Mouse (Mus musculus) cortical plate, adult 2 months (tissue): Measurements from ENCODE around the gene Mcm8.

Experiments
- CTCF ChIP-seq: fragments of 200-500 bp; IDR thresholded peaks from 2 replicates; pipeline ENCODE4 v1.5.1; 2011; ENCODE audit warnings: mild to moderate bottlenecking, control low read depth, low read length; ENCODE audit not compliant: insufficient read depth; ENCODE audit errors: extremely low read depth
- POLR2A ChIP-seq: fragments of 200-500 bp; IDR thresholded peaks from 2 replicates; pipeline ENCODE4 v1.6.1; 2011; ENCODE audit warnings: mild to moderate bottlenecking, low read length, control low read depth; ENCODE audit not compliant: insufficient read depth; ENCODE audit errors: extremely low read depth

DNA sequence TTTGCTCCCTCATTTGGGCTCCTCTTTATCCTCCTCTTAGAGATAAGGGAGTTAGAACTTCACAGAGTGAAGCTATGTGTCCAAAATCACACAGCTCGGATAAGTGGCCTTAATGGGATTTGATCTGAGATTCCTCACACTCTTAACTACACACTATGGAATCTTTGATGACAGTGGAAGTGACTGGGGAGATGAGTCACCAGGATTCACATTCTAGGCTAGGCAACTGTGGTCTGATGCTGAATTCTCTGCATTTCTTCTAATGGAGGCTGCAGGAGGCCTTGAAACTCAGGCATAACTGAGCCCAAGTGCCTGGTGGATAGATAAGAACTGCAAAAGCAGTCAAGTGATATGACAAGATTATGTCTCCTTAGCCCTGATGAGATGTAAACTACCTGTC, 45.1 kb upstream of the Mcm8 start:
- TF ChIP-seq CTCF = no peak
- no peak for TF ChIP-seq POLR2A
